Mouse (Mus musculus) kidney, adult 8-10 months (tissue): Measurements from ENCODE around the gene Wipi1.
A peak's percentile ranks its signal among the peaks of the same experiment; 100 is the strongest.
"Not testable (repeated sequence)": the region's sequence is repeated elsewhere in the genome, so short reads cannot be mapped to it uniquely, and the experiment has no call there.

Source experiments
- DNase-seq, 2 experiments: peaks; one replicate each; pipeline ENCODE4 v3.0.0; 2022

The Wipi1 gene

DNA sequence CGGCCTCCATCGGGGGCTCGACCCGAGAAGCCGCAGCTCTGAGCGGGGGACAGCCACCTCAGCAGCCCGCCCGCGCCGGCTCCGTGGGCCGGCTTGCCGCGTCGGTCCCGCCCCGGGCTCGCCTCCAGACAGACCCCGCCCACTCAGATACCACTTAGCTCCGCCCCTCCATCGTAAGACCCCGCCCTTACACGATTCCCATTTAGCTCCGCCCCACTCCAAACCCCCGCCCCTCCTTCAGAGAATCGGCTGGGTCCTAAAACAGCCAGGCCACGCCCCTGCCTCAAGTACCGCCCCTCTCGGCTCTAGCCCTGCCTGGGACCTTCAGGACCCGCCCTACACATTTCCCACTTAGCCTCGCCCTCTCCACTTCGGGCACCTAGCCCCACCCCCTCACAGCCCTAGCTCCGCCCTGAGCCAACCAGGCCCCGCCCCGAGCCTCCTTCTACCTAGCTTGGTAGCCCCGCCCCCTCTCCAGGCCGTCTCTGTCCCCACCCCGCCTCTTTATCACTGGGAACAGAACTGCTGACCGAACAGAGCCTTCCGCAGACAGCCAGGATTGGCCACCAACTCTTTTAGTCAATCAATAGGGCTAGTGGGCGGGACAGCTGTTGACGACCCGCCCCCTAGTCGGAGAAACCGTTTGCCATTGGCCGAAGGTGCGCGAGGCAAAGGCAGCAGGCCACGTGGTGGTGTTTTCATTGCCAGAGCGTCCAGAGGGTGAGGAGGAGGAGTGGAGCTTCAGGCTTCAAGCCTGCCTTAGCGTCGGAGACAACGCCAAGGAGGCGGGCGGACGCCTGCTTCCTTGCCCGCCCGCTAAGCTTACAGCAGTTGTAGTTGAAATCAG, at the start of gene Wipi1:
Gene Wipi1, minus strand, starts transcription at position 665 of the 847 bp plus-strand sequence.
- peak; percentile 99 to 100 for DNase-seq

- not testable (repeated sequence) for DNase-seq
Observed at GRCm38 (mm10) chr11:109660526-109660925, 48.8 kb upstream of the Wipi1 start.

GRCm38 (mm10) chr11:109656232-109656631, 44.5 kb upstream of the Wipi1 start:
- DNase-seq, result no peak

GRCm38 (mm10) chr11:109654581-109654980, 42.8 kb upstream of the Wipi1 start:
- no peak for DNase-seq

- DNase-seq, result no peak
Observed at GRCm38 (mm10) chr11:109653201-109653600, 41.4 kb upstream of the Wipi1 start.

DNA sequence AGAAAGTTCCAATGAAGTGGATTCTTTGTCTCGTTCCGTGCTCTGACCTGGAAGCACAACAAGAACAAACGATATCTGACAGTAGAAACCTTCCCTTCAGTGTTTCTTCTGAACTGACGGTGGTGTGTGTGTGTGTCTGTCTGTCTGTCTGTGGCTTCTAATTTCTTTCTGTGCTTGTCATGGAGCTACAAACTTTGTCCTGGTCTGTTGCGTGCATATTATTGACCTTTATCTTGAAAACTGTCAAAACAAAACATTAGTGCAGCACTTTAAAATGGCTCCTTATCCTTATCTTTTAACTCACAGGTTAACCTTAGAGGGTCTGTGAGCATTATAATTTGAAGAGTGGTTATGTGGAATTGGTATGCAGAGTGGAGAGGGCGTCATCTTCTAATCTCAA, 40.7 kb upstream of the Wipi1 start:
- no peak for DNase-seq

DNA sequence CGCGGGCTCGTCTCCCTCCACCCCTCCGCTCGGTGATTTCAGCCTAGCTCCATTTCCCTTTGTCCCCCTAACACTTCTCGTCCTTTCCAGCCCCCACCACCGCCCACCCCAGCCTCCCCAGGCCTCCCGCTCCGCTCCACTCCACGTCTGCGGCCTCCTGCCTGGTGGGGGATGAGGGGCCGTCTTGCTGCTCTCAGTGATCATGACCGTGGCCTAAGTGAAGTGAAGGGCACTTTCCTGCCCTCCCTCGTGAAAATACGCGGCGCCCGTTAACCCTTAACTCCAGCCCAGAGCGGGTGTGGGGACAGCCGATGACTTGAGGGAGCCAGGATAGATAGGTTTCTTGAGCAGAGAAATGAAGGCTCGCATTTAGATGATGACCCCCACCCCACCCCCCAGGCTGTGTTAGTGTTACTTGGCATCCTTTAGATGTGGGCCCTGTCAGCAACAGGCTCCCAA, 39.8 kb upstream of the Wipi1 start:
- peak; percentile 42 to 49 for DNase-seq

DNA sequence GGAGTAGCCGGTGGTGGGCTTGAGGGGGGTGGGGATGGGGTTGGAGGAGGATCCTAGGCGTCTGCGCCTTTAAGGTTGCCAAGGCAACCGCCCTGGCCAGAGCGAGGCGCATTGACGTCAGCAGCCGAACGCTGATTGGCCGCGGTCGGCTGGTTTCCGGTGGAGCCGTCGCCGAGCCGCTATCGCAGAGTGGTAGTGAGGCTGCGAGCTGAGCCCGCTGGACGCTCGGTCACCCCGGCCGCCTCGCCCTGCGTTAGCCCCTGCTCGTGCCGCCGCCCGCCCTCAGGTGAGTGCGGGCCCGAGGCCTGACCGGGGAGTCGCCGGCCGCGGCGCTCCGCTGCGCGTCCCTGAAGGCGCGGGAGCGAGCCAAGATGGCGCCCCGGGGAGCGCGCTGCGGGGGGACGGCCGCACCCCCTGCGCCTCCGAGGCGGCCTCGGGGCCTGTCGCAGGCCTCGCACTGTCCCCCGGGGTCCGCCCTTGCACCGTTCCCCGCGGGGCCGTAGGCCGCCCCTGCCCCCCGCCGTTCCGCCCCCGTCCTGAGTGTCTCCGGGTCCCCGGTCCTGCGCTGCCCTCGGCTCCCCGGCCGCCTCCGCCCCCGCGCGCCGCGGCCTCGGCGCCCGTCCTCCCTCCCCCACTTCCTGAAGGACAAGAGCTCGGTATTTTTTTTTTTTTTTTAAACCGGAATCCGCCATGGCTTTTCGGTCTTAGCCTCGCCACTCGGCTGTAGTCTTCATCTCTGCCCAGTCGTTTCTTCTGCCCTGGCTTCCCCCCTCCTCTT, 39.2 kb upstream of the Wipi1 start:
- DNase-seq, result peak; percentile 89 to 93

DNA sequence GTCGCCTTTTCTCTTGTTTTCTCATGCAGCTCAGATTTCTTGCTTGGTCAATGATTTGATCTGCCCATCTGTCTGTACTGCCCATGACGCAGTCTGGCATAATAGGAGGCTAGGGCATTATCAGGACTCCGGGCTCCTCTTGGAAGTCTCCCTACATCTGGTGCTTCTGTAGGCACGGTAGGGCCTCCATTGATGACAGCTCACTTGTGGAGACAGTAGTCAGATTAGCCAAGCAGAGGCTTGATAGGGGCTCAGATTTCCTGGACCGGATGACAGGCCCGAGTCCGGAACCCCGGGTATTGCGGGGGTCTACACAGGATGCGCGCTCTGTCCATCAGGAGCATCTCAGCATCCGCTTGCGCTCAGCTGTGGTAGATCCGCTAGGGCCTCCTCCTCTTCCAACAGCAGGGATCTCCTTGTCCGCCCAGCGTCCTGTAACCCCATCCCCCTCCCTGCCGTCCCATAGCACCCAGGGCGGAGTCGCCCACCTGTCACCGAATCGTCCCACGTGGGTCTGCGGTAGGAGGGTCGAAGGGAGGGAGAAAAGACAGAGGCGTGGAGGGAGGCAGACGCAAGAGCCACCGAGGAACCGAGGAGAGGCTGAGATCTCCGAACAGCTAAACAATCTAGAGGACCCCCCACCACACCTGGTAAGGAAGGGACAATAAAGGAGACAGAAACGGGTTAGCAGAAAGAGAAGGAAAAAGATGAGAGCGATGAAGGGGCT, 38.4 kb upstream of the Wipi1 start:
- DNase-seq, result peak; percentile 69 to 76

GRCm38 (mm10) chr11:109649206-109649605, 37.4 kb upstream of the Wipi1 start, which contains the start of gene Prkar1a:
Gene Prkar1a, plus strand, starts transcription at chr11:109649405.
- no peak for DNase-seq

DNA sequence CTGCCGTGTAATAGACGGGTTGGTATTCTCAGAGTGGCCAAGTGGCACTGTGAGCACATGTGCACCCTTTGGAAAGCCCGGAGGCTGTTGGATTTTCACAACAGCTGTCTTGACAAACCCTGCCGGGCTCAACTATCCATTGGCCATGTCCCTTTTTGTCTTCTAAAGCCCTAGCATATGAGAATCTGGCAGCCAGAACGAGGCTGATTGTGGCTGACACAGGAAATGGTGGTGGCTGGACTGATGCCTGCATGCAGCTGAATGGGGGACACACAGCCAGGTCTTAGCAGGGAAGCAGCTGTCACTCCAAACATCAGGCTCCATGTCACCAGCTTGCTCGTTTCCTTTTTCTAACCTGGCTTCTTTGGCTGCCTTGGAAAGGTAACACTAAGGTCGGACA, 36.7 kb upstream of the Wipi1 start:
- DNase-seq, result no peak

GRCm38 (mm10) chr11:109641498-109642222, 29.9 kb upstream of the Wipi1 start:
- DNase-seq, result peak; percentile 63 to 85

- DNase-seq, result peak; percentile 38 to 39
Observed at GRCm38 (mm10) chr11:109635871-109636395, 24.2 kb upstream of the Wipi1 start.

DNA sequence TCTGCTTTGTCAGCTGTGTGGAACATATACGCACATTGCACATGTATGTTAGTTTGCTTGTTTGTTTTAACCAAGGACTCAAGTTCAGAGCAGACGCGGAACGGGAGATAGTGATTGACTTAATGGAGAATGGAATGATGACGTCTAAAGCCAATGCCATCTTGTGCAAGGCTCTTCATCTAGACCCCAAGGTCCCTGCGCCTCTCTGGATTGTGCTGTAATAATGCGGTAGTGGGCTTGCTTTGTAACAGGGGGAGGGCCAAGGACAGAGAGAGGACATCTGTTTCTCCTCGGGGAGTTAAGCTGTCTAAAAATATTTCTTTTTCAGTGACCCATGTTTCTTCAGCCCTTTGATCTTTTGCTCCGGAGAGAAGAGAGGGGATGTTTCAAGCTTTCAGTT, 23.2 kb upstream of the Wipi1 start:
- DNase-seq, result no peak

DNA sequence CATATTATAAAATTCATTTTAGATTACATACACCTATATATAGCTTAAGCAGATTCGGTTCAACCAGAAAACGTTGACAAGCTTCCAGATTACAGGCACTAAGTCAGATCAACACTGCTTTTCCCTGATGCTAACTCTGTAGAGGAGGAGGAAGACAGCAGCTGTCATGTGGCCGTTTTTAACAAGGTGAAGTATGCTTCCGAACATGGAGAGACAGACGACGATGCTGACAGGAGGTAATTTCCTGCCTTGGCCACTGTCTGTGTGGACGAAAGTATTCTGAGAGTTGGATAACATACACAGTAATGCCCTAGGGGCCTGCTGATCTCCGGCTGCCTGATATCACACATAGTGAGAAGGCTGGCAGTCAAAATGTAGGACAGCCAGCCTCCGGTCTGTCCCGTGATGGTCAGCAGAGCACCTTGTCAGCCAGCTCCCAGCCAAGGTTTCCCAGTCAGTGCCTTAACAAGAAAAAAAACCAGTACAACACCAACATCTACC, 17.3 kb upstream of the Wipi1 start:
- DNase-seq, result no peak

GRCm38 (mm10) chr11:109628099-109628498, 16.3 kb upstream of the Wipi1 start:
- DNase-seq, result no peak

- DNase-seq, result no peak
Observed at GRCm38 (mm10) chr11:109627648-109628047, 15.9 kb upstream of the Wipi1 start.

GRCm38 (mm10) chr11:109623238-109623637, 11.5 kb upstream of the Wipi1 start:
- DNase-seq, result no peak

DNA sequence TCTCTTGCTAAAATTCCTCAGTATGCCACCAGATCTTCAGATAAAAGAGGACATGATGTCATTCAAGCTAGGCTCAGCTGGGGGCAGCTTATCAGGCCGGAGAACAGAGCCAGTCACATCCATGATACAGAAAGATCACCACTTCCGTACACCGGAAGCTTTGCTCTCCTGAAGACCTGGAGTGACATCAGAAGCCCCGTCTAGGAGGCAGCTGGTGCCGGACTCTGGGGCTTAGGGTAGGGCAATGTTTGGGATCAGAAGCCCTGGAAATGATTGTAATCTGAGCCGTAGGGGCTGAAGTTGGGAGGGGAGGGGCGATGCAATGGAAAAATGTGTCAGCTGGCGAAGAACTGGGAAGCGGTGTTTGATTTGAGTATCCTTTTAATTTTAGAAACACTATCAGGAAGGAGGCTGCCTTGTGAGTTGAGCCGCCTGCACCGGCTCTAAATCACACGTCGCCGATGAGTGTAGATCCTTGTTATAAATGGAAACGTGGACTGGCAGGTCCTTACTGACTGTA, 10.8 kb upstream of the Wipi1 start:
- peak; percentile 26 to 28 for DNase-seq

GRCm38 (mm10) chr11:109621183-109621582, 9.4 kb upstream of the Wipi1 start:
- peak in 1 of 2 experiments; percentile 56 for DNase-seq

- DNase-seq, result no peak
Observed at GRCm38 (mm10) chr11:109620356-109620755, 8.6 kb upstream of the Wipi1 start.

DNA sequence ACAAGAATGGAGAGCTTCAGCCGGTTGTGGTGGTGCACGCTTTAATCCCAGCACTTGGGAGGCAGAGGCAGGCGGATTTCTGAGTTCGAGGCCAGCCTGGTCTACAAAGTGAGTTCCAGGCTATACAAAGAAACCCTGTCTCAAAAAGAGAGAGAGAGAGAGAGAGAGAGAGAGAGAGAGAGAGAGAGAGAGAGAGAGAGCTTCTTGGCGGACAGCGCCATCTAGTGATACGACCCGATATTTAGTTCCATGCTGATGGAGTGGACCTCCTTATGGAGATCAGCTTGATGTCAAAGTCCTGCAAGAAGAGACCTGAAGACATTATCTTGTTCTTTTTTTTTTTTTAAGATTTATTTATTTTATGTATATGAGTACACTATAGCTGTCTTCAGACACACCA, 7.3 kb upstream of the Wipi1 start:
- DNase-seq, result peak; percentile 33 to 70
